Mouse (Mus musculus) cerebellum, adult 11 months (tissue): Measurements from ENCODE around the gene Hjurp.
"Not testable (repeated sequence)": the region's sequence is repeated elsewhere in the genome, so short reads cannot be mapped to it uniquely, and the experiment has no call there.

Source experiments
- DNase-seq: peaks from one replicate; pipeline ENCODE4 v3.0.0; 2022

The Hjurp gene

GRCm38 (mm10) chr1:88235046-88235893 is 42.2 kb downstream of the Hjurp start:
- no peak for DNase-seq

- no peak for DNase-seq
Measured at GRCm38 (mm10) chr1:88234646-88235045, 42.8 kb downstream of the Hjurp start.

- DNase-seq: no peak
Measured at GRCm38 (mm10) chr1:88234248-88234610, 43.2 kb downstream of the Hjurp start.

- no peak for DNase-seq
Measured at GRCm38 (mm10) chr1:88233421-88234247, 43.8 kb downstream of the Hjurp start.

GRCm38 (mm10) chr1:88232664-88233380 is 44.6 kb downstream of the Hjurp start:
- DNase-seq: no peak

- DNase-seq: no peak
Measured at GRCm38 (mm10) chr1:88231803-88232499, 45.5 kb downstream of the Hjurp start.

- DNase-seq: no peak
Measured at GRCm38 (mm10) chr1:88230981-88231802, 46.2 kb downstream of the Hjurp start.

- no peak for DNase-seq
Measured at GRCm38 (mm10) chr1:88230421-88230820, 47.0 kb downstream of the Hjurp start.

GRCm38 (mm10) chr1:88229986-88230385 is 47.4 kb downstream of the Hjurp start:
- no peak for DNase-seq

- DNase-seq: no peak
Measured at GRCm38 (mm10) chr1:88229566-88229965, 47.9 kb downstream of the Hjurp start.

- DNase-seq: no peak
Measured at GRCm38 (mm10) chr1:88228121-88228520, 49.3 kb downstream of the Hjurp start.

GRCm38 (mm10) chr1:88227482-88227881 is 50.0 kb downstream of the Hjurp start:
- no peak for DNase-seq

GRCm38 (mm10) chr1:88226670-88227379 is 50.6 kb downstream of the Hjurp start, which contains the start of gene Mroh2a:
Gene Mroh2a, plus strand, starts transcription at chr1:88226986.
- no peak for DNase-seq

GRCm38 (mm10) chr1:88225741-88226140 is 51.7 kb downstream of the Hjurp start:
- DNase-seq: no peak

GRCm38 (mm10) chr1:88225301-88225700 is 52.1 kb downstream of the Hjurp start:
- DNase-seq: not testable (repeated sequence)

GRCm38 (mm10) chr1:88224029-88224776 is 53.2 kb downstream of the Hjurp start:
- no peak for DNase-seq

GRCm38 (mm10) chr1:88223591-88223990 is 53.8 kb downstream of the Hjurp start:
- no peak for DNase-seq

GRCm38 (mm10) chr1:88223011-88223515 is 54.4 kb downstream of the Hjurp start:
- not testable (repeated sequence) for DNase-seq

GRCm38 (mm10) chr1:88222216-88222615 is 55.2 kb downstream of the Hjurp start:
- DNase-seq: no peak

GRCm38 (mm10) chr1:88220336-88220735 is 57.1 kb downstream of the Hjurp start:
- no peak for DNase-seq
